Mouse (Mus musculus) kidney, embryonic 14.5 days (tissue): ENCODE measurements around the gene Slc29a3. TPM values are rescaled to one million over a fixed set of nuclear protein-coding genes. Genes with fewer than 3 reads are reported as not detected.
A peak's percentile ranks its signal among the peaks of the same experiment; 100 is the strongest.

Experiments
- ATAC-seq: fragments of 200-750 bp; cut with Nextera tagmentation; 2 replicates; pipeline ENCODE4 v1.8.0; 2017; ENCODE audit warnings: moderate number of reproducible peaks, mild to moderate bottlenecking, moderate TSS enrichment, moderate library complexity; ENCODE audit not compliant: low FRiP score, low TSS enrichment
- H3K27ac ChIP-seq: fragments of 300-500 bp; sonication (generic); 2 replicates; pipeline ENCODE4 v1.5.1; 2014; ENCODE audit warnings: low read depth, mild to moderate bottlenecking, low read length, moderate library complexity, mixed read lengths
- H3K27me3 ChIP-seq: fragments of 300-500 bp; sonication (generic); 2 replicates; pipeline ENCODE4 v1.6.1; 2014; ENCODE audit warnings: mild to moderate bottlenecking, low read length; ENCODE audit not compliant: control insufficient read depth, insufficient read depth
- H3K36me3 ChIP-seq: fragments of 300-500 bp; sonication (generic); 2 replicates; pipeline ENCODE4 v1.6.1; 2014; ENCODE audit warnings: low read length, mixed read lengths; ENCODE audit not compliant: control insufficient read depth, insufficient read depth
- H3K4me1 ChIP-seq: fragments of 300-500 bp; sonication (generic); 2 replicates; pipeline ENCODE4 v1.6.1; 2014; ENCODE audit warnings: low read length, mixed read lengths; ENCODE audit not compliant: control insufficient read depth, insufficient read depth
- H3K4me2 ChIP-seq: fragments of 300-500 bp; sonication (generic); replicated peaks from 2 replicates; pipeline ENCODE4 v1.6.1; 2014; ENCODE audit warnings: low read depth, mild to moderate bottlenecking, low read length
- H3K4me3 ChIP-seq: fragments of 300-500 bp; sonication (generic); 2 replicates; pipeline ENCODE4 v1.5.1; 2014; ENCODE audit warnings: mild to moderate bottlenecking, low read length
- H3K9ac ChIP-seq: fragments of 300-500 bp; sonication (generic); 2 replicates; pipeline ENCODE4 v1.6.1; 2014; ENCODE audit warnings: low read depth, mild to moderate bottlenecking, low read length, moderate library complexity
- H3K9me3 ChIP-seq: fragments of 300-500 bp; sonication (generic); 2 replicates; pipeline ENCODE4 v1.6.1; 2016; ENCODE audit warnings: low read length; ENCODE audit not compliant: control insufficient read depth
- WGBS: fragments of 180-500 bp; shearing (Covaris S2); extraction: QIAGEN DNeasy Blood & Tissue Kit; methylation state at CpG from one replicate; pipeline ENCODE4 v1.1.7; 2014; 5-methylcytosine and 5-hydroxymethylcytosine counted together
- polyA plus RNA-seq: library from polyadenylated mRNA; unstranded; fragments of >200 nt; fragmentation: Nextera tagmentation; extraction: Ambion mirVana; gene quantifications from 2 replicates; pipeline ENCODE4 v1.2.1, GENCODE M21; 2014

Slc29a3 gene
- 4.0 and 10.8 TPM in 2 replicates for polyA plus RNA-seq

DNA sequence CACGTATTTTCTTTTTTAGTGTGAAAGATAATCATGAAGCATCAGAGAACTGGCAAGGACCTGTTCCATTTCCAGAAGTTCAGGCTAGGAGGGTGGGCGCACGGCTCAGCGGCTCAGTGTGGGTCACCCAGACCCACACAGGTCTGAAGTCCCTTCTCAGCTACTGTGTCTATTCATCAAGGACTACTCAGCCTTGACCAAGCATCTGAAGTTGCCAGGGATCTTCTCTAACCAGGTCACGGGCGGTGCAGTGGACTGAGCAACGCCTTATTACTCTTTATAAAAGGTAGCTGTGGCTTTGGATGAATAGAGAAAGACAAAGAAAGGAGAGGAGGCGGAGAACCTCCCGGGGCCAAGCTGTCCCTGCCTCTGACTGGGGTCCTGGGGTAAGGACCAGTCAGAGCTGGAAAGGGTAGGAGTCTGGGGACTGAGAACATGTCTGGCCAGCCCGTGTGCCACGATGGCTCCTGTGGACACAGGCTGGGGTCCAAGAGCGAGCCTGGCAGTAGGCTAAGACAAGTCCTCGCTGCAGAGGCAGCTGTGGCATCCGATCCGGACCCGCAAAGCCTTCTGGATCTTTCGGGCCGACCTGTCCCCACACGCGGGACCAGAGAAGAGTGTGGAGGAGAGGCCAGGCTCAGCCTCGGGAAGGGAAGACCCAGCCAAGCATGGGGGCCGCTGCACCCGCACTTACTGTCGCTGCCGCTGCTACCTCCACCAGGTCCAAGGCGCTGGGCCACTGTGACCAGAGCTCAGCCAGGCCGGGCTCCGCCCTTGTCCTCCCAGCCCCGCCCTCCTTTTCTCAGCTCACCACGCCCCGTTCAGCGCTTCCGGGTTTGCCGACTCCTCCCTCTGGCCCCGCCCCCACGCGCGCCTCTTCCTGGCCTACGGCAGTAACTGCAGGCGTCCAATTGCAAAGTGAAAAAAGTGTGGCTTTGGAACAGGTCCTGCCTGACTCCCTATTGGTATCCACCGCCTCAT is at the start of gene Slc29a3:
Gene Slc29a3, minus strand, starts transcription at position 755 of the 981 bp plus-strand sequence.
- 7% methylated on average over 40 of the region's 41 CpGs for WGBS
- peak within 1 kb of the TSS; percentile 60 for H3K4me2 ChIP-seq
- H3K4me1 ChIP-seq: peaks cover 11% of the 10 kb centered on the region; the same call in 1 of the 2 replicates
- no peaks in the 10 kb centered on the region for H3K36me3 ChIP-seq
- no peaks in the 10 kb centered on the region for H3K27me3 ChIP-seq
- peak; percentile 96 for ATAC-seq
- H3K27ac ChIP-seq: peak within 1 kb of the TSS; percentile 85
- peak within 1 kb of the TSS; percentile 68 for H3K4me3 ChIP-seq
- peak within 1 kb of the TSS; percentile 79 for H3K9ac ChIP-seq
- H3K9me3 ChIP-seq: no peaks in the 10 kb centered on the region

DNA sequence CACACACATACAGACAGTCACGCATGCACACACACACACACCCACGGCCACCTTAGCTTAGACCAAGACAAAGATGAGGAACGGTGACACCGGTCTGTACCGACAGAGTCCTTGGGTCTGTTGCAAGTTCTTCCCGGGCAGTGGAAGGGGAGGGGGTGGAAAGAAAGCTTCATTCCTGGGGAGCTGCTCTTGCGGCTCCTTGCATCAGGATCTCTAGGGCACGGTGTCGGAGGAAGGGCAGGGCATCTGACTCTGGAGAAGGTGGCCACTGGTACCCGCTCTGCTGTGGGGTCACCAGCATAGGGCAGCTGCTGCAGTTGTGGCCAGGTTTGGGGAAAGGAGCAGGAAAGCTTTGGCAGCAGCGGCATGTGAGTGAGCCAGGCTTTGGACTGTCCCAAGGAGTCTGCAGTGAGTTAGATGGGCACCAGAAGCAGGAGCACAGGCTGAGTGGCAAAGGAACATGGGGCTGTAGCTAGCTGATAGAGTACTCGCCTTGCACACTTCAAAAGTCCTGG is 49.4 kb upstream of the Slc29a3 start:
- Histone ChIP-seq H3K4me3 (no peak overlapping the region), H3K9me3 (no peaks in the 10 kb centered on the region), H3K9ac (no peak overlapping the region), H3K27me3 (no peaks in the 10 kb centered on the region), H3K4me1 (peaks cover 38% of the 10 kb centered on the region), H3K36me3 (no peaks in the 10 kb centered on the region), H3K4me2 (no peak overlapping the region), H3K27ac (0 out of 2 replicates have a peak overlapping the region, but pooled peaks have one; percentile 13)
- ATAC-seq: no peak
- WGBS: 56% methylated on average over 12 of the region's 12 CpGs

DNA sequence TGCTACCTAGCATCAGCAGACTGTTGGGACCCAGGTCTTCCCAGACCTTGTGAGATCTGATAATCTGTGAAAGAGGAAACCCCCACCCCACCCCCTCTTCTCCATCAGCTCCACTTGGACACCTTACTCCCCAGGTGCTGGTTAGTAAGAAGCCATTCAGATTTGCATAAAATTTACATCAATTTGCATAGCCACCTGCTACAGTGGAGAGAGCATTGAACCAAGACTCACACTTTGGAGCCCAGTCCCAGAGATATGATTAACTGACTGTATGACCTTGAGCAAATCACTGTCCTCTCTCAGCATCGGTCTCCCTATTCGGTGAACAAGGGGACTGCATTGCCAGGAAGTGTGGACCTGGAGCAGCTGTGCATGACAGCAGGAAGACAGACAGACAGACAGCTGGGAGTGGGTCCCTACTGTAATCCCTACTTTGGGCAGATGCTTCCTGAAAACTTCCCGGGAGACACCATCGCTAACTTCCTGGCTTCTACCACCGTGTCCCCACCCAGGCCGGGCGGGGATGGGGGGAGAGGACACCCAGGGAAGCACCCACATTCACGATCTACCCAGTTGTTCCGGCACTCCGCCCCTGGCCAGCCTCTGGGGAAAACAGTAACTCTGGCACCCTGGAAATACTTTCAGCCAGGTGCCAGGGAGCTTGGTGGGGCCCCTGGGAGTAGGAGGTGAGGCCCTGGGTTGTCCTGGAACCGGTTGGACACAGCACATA is 48.7 kb upstream of the Slc29a3 start:
- Histone ChIP-seq H3K4me3 (no peak overlapping the region), H3K9me3 (no peaks in the 10 kb centered on the region), H3K27ac (no peak overlapping the region), H3K4me2 (no peak overlapping the region), H3K4me1 (peaks cover 40% of the 10 kb centered on the region), H3K9ac (no peak overlapping the region), H3K27me3 (no peaks in the 10 kb centered on the region), H3K36me3 (no peaks in the 10 kb centered on the region)
- WGBS: 36% methylated on average over 11 of the region's 11 CpGs
- no peak for ATAC-seq

DNA sequence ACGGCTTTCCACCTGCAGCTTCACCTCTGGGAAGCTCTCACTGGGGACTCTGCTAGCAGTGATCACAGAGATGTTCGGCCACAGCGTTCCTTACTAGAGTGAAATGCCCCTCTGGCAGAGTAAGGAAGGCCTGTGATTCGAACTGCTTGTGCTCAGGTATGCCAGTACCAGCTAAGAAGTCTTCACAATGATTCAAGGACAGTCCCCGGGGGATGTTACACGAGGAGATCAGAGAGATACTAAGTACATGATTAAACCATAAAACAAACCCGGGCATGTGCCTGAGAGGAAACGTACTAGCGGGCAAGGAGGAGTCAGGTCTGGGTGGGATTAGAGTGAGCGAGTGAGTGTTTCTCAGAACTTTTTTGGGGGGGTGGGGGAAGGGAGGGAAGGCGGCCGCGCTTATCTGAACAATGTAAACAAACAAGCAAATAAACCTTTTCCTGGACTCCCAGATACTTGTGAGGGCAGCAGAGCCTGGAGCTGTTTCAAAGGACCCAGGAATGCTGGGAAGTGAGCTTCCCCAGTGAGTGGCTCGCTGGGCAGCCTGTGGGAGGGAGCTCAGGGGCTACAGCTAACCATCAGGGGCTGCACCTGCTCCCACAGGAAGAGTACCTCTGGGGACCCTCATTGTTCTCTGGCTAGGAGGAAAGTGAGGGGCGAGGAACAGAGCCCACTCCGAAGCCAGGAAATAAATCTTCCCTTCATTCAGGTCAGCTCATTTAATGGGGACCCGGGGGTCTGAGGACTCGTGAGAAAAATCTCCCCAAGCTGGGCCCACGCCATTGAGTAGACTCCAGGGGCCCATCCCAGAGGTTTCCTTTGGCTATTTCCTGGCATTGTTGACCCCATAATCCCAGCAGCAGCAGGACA is 47.9 kb upstream of the Slc29a3 start:
- WGBS: 7% methylated on average over 19 of the region's 19 CpGs
- Histone ChIP-seq H3K27me3 (no peaks in the 10 kb centered on the region), H3K9ac (peak overlapping the region; percentile 9; the same call in 1 of the 2 replicates), H3K4me1 (peaks cover 43% of the 10 kb centered on the region), H3K9me3 (no peaks in the 10 kb centered on the region), H3K36me3 (no peaks in the 10 kb centered on the region), H3K27ac (no peak overlapping the region), H3K4me3 (no peak overlapping the region), H3K4me2 (no peak overlapping the region; the same call in 1 of the 2 replicates)
- 0 out of 2 replicates have a peak, but pooled peaks have one; percentile 24 for ATAC-seq

DNA sequence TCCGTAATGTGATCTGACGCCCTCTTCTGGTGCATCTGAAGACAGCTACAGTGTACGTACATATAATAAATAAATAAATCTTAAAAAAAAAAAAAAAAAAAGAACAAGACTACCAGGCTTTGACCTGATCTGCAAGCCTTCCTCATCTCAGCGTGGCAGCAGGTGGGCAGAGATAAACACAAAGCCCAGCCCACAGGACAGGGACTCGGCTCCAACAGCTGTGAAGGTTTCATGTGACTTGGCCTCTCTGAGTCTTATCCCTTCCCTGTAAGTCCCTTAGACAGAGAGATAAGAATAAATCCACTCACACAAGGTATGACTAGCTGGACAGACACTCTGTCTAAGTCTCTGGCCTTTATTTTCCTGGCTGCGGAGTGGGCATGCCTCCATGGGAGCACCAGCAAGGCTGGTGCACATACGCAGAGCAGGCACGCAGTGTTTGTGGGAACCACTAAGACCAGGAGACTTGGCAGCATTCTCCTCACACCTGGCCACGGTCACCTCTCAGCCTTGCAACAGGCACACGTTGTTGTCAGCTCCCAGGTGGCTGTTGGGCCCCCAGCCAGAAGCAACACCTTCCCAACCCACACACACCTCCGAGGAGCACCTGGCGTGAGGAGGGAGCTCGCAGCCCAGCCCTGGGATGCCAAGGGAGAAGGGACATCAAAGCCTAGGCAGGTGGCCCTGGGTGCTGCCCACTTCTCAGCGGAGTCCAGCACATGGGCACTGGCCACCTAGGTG is 45.3 kb upstream of the Slc29a3 start:
- H3K4me1 ChIP-seq: peaks cover 63% of the 10 kb centered on the region
- no peak overlapping the region for H3K9ac ChIP-seq
- no peak for ATAC-seq
- no peaks in the 10 kb centered on the region for H3K9me3 ChIP-seq
- H3K4me2 ChIP-seq: no peak overlapping the region
- H3K27ac ChIP-seq: no peak overlapping the region
- 80% methylated on average over 14 of the region's 14 CpGs for WGBS
- no peak overlapping the region for H3K4me3 ChIP-seq
- no peaks in the 10 kb centered on the region for H3K36me3 ChIP-seq
- no peaks in the 10 kb centered on the region for H3K27me3 ChIP-seq

DNA sequence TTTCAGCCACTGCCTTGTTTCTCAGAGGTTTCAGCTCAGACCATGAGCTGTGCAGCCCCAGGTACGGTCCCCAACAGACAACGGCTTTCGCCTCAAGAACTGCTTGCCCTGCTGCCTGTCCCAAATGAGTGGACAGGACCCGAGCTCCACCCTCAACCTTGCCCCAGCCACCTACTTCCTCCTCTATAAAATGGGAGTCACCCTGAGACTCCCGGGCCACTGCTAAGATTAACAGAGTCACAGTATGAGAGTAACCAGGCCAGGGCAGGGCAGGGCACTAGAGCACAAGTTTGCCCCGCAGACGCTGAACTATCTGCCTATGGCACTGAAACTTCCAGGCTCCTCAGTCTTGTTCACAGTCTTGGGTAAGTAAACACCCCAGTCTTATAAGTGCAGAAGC is 43.9 kb upstream of the Slc29a3 start:
- H3K4me1 ChIP-seq: peaks cover 72% of the 10 kb centered on the region
- no peaks in the 10 kb centered on the region for H3K27me3 ChIP-seq
- H3K36me3 ChIP-seq: no peaks in the 10 kb centered on the region
- no peak for ATAC-seq
- H3K27ac ChIP-seq: no peak overlapping the region
- 66% methylated on average over 7 of the region's 7 CpGs for WGBS
- H3K4me3 ChIP-seq: no peak overlapping the region
- H3K9me3 ChIP-seq: no peaks in the 10 kb centered on the region
- H3K9ac ChIP-seq: no peak overlapping the region
- no peak overlapping the region for H3K4me2 ChIP-seq

DNA sequence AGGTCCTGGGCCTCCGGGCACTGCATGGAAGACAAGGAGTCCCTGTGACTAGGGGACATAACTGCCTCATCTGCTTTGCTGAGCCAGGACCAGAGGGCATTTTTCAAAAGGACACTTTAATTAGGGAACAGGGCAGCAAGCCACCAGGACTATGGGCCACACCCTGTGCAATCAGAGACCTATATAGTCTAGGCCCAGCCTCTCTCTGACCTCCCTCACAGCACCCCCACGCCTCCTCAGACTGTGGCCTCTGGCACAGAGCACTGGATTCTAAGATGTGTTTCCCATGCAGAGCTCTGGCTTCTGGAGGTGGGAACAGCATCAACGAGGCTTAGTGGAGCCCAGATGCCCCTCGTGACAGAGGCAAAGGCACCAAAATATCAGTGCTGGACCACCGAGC is 43.4 kb upstream of the Slc29a3 start:
- no peak for ATAC-seq
- H3K27me3 ChIP-seq: no peaks in the 10 kb centered on the region
- 60% methylated on average over 5 of the region's 5 CpGs for WGBS
- no peaks in the 10 kb centered on the region for H3K9me3 ChIP-seq
- no peaks in the 10 kb centered on the region for H3K36me3 ChIP-seq
- no peak overlapping the region for H3K27ac ChIP-seq
- H3K9ac ChIP-seq: no peak overlapping the region
- H3K4me3 ChIP-seq: no peak overlapping the region
- peaks cover 67% of the 10 kb centered on the region for H3K4me1 ChIP-seq
- H3K4me2 ChIP-seq: no peak overlapping the region

DNA sequence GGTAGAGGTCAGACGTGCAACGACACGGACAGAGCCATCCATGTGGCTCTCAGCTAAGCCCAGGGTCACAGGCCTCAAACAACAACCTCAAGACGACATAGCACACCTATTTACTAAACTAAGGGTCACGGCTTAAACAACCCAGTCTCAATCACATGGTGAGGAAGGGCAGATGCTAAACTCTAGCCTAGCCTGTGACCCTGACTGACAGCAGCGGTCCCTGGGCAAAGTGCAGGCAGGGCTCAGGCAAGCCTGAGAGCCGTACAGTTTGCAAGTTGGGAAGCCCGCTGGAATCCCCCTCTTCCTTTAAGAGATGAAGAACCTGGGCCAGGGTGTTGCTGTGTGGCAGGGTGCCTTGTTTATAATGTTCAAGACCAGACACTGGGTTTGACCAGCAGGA is 42.2 kb upstream of the Slc29a3 start:
- Histone ChIP-seq H3K9ac (no peak overlapping the region), H3K4me3 (no peak overlapping the region), H3K27me3 (no peaks in the 10 kb centered on the region), H3K36me3 (no peaks in the 10 kb centered on the region), H3K9me3 (no peaks in the 10 kb centered on the region), H3K4me2 (no peak overlapping the region), H3K27ac (peak overlapping the region; percentile 60; the same call in 1 of the 2 replicates), H3K4me1 (peaks cover 55% of the 10 kb centered on the region)
- 0 out of 2 replicates have a peak, but pooled peaks have one; percentile 8 for ATAC-seq
- WGBS: 34% methylated on average over 8 of the region's 8 CpGs
